Mouse (Mus musculus): ENCODE measurements around the gene Loxl4.

DNA sequence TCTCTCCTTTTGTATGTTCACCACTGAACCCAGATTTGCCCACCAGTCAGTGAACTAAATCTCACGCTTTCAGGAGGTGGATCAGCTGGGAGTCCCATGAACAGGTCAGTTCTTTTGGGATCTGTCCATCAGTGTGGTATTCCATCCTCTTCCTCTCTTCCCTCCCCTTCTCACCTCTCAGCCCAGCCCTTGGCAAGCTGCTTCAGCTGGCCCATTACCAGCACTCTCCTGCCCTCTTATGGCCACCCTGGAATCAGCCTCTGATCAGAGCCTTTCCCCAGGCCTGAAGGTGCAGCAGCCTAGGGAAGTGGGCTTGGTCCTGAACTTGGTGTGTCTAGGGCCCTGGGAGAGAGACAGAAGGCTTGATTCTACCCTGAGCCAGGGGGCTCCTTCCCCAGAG, 42.4 kb upstream of the Loxl4 start:
- TF ChIP-seq CTCF (conservative IDR thresholded peaks at IDR 0.05; ENCODE audit: insufficient read depth, insufficient read length, low read depth, low read length) (peak; percentile 95), POLR2A (IDR thresholded peaks at IDR 0.05; ENCODE audit: low read depth, low read length) (no peak)
